Mouse (Mus musculus) left cerebral cortex, adult 9 months (tissue): ENCODE results near the gene Adam19.
"Not testable (repeated sequence)": the region's sequence is repeated elsewhere in the genome, so short reads cannot be mapped to it uniquely, and the experiment has no call there.

Source experiments
- DNase-seq, 2 experiments: peaks; one replicate each; pipeline ENCODE4 v3.0.0; 2022; ENCODE audit warnings: low spot score in 2 of 2

Adam19 gene

GRCm38 (mm10) chr11:46128548-46128945 is 72.8 kb downstream of the Adam19 start:
- DNase-seq, result peak; percentile 20 to 76

- no peak for DNase-seq
These were observed 75.5 kb downstream of the Adam19 start for GRCm38 (mm10) chr11:46131022-46131986.

DNA sequence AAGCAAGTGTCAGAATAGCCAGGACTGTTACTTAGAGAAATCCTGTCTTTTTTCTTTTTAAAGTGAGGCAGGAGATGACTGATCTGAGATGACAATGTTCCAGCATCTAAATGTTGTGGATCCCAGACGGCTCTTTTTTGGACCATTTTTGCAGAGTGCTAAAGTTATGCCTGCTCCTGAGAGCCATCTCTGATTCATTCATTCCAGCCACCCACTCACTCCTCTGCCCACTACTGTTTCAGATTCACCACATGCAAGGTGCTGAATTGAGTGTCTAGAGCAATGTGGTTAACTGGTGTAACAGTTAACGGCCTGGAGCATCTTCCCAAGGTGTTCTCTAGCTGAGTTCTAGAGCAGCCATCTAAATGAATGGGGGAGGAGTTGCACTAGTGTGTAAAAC is 79.1 kb downstream of the Adam19 start:
- peak; percentile 42 to 84 for DNase-seq

- DNase-seq, result no peak
These were observed 87.5 kb downstream of the Adam19 start for GRCm38 (mm10) chr11:46143342-46143741.

DNA sequence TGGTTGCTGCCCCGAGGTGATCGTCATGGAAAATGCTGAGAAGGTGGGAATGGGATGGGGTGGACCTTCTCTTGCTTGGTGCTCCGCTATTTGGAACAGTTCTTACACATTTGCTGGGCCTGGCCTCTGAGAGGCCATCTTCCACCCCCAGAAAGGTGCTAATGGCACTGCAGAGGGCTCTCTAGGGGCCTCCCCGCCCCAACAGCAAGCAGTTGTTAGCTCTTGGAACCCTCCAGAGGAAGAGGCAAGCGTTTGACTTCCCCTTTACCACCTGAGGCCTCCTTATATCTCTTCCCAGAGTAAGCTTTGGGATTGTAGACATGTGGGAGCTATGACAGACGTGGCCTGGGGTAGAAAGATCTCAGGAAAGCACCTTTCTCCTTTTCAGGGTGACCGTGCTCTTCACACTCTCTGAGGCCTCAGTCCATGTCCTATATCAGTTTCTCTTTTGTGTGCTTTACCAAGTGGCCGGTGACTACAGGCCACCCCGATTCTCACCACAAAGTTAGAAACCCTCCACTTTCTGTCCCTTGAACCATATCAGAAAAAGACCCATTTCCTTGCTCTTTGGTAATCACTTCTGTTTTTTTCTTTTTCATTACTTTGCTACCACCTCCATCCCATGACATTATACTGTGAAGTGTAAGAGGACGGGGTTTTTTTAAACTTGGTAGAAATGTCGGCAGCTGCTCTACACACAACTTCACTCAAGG is 89.5 kb downstream of the Adam19 start:
- DNase-seq, result no peak

DNA sequence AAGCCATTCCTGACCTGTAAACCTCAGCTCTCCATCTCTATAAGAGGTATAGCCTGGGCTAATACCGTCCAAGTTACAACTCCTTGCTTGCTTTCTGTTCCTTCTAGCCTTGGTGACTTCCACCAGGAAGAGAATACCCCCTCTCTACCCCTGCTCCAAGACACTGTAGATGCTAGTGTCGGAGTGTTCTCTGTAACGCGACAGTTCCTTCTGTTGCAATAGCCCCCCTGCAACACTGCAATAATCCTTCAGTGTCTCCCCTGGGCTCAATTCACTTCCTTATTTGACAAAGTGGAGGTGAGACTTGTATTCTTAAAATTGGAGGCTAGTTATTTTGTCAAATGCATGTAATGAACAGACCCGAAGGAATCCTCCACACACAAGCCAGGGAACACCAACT is 90.8 kb downstream of the Adam19 start:
- DNase-seq, result no peak

- peak in 1 of 2 experiments; percentile 39 for DNase-seq
These were observed 101.2 kb downstream of the Adam19 start for GRCm38 (mm10) chr11:46156945-46157344.

- no peak for DNase-seq
These were observed 101.7 kb downstream of the Adam19 start for GRCm38 (mm10) chr11:46157462-46157861.

GRCm38 (mm10) chr11:46165866-46166585 is 110.2 kb downstream of the Adam19 start, which contains the start of gene Nipal4:
TSS of gene Nipal4 (minus strand) at chr11:46166508.
- DNase-seq, result peak in 1 of 2 experiments; percentile 9

GRCm38 (mm10) chr11:46168506-46168905 is 112.7 kb downstream of the Adam19 start:
- DNase-seq, result no peak

DNA sequence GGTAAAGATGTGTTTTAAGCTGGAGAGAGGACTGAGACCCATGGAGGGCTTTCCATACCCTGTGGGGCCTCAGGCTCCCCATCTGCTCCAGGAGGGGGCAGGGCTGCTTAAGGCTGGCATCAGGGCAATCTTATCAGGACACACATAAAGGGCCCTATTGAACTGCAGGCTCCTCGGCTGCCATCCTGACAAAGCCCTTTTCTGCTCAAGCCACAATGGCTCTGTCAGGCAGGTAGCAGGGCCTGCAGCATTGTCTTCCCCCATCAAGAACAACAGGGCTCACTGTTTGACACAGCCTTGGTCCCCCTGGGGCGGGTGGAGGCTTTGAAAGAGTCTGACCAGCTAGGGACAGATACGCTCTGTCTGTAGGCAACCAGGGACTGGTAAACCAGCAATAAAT is 114.1 kb downstream of the Adam19 start:
- peak; percentile 42 to 56 for DNase-seq

DNA sequence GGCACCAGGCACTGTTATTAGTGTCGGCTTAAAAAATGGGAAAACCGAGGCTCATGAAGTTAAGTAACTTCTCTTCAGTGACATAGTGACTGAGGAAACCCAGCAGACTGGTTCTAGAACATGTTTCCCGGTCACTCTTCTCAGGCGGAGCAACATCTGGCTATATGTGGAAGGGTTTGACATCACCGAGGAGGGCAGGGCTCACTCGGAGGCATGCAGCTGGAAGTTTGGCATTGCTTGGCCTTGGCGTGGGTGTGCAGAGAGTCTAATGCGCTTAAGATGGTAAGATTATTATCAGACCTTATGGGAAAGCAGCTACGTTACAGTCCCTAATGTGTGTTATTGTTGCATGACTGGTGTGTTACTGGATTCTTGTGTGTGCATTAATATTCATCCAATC is 116.3 kb downstream of the Adam19 start:
- DNase-seq, result no peak

DNA sequence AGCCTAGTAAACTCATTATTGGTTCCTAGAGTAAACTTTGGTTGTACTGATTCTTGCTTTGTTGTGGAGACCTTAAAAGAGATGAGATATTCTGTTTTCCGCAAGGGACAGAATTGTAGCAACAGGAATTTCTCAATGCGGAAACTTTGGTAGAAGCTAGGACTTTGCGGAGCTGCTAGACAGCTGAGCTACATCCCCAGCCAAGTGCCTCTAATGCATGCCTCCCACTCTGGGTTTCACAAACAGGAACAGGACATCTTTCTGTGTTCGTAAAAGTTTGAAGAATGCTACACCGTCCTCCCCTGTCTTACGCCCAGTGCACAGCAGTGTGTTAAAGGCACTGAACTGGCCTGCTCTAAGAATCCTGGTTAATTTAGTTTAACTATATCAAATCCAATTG is 120.4 kb downstream of the Adam19 start:
- DNase-seq, result no peak

DNA sequence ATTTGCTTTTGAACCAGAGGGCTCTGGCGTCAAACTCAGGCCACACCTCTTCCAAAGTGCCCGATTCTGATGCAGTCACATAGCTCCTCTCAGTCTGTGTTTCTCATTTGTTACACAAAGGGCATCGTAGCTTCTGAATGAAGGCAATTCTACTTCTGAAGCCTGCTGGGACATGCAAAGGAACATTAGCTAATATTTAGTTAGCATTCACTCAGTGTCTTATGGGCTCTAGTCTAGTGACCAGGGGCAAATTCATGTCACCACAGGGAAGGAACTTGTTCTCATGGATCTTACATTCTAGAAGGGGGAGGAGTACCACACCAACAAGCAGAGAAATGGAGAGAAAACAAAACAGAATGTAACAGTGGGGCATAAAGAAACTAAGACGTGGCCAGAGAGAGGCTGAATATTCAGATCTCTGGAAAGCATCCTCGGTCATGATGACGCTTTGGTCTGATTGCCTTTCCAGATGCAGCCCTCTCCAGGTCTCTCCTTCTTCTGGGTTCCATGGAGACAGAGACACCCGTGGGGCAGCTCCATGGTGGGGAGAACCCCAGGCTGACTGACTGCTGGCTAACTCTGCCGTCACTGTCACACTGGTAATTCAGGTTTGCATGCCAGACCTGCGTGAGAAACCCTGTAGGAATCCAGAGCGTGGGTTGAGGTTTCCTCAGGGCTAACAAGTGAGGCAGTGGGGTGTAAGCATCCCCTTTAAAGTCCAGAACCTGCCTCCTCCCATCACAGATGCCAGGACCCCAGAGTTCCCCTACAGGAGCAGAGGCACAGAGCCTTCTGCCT is 121.7 kb downstream of the Adam19 start:
- no peak for DNase-seq

DNA sequence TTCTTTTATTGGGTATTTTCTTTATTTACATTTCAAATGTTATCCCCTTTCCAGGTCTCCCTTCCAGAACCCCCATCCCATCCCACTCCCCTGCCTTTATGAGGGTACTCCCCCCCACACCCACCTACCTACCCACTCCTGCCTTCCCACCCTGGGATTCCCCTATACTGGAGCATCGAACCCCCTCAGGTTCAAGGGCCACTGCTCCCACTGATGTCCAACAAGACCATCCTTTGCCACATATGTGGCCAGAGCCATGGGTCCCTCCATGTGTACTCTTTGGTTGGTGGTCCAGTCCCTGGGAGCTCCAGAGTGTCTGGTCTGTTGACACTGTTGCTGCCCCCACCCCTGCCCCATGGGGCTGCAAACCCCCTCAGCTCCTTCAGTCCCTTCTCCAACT is 126.2 kb downstream of the Adam19 start:
- not testable (repeated sequence) for DNase-seq

DNA sequence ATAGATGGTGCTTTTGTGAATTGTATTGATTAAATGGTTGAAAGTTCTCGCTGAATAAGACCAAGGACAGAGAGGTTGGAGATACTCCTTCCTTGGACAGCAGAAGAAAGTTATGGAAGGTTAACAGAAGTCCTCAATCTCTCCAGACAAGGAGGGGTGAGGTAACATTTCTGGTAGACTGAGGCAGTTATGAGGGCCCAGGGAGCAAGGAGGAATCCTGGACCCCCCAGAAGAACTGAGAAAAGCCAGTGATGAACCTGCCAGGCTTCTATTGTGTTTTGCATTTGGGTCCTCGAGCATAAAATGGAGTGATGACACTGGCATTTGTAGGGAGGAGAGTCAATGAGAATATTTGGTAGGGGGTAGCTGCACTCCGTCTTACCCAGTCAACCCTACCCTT is 129.2 kb downstream of the Adam19 start:
- DNase-seq, result no peak

DNA sequence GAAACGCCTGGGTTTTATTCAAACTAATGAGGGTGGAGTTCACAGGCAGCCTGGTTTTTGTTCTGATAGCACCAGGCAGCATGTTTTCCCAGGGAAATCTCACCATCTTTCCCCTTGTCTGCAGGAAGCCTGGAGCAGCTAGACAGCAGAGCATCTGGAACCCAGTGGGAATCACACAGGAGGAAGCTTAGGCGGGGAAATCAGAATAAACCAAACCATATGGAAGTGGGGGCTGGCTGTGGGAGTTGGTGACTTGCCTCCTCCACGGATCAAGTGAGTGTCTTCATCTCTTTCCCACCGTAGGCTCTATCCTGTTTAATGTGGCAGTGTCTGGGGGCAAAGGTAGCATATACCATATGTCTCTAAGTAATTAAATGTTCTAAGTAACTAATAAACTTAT is 129.7 kb downstream of the Adam19 start:
- DNase-seq, result peak in 1 of 2 experiments; percentile 56

- DNase-seq, result no peak
These were observed 132.5 kb downstream of the Adam19 start for GRCm38 (mm10) chr11:46188283-46188682.

DNA sequence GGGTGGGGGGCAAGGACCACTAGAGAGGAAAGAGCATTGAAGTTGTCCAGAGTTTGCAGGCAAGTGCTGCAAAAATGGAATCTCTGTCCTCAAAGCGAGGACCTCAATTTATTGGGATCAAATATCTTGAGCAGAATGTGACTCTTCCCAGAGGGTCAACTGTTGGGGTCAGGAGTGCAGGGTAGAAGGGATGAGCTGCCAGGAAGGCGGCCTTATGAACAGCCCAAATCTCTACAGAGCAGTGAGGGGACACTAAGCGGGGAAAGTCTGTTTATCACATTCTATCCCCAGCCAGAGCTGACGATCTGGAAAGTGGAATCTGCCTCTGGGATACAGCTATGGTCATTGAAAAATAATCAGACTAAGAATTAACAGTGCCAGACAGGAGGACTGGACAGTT is 138.4 kb downstream of the Adam19 start:
- DNase-seq, result no peak
